Mouse (Mus musculus) intestine, postnatal 0 days (tissue): Measurements from ENCODE around the gene Nectin3. TPM values are rescaled to one million over a fixed set of nuclear protein-coding genes. Genes with fewer than 3 reads are reported as not detected.
A peak's percentile ranks its signal among the peaks of the same experiment; 100 is the strongest.

ENCODE experiments used
- ATAC-seq: fragments of 200-750 bp; cut with Nextera tagmentation; 2 replicates; pipeline ENCODE4 v1.8.0; 2017; ENCODE audit warnings: mild to moderate bottlenecking, moderate TSS enrichment, moderate library complexity
- H3K27ac ChIP-seq: fragments of 300-500 bp; sonication (generic); 2 replicates; pipeline ENCODE4 v1.5.1; 2014; ENCODE audit warnings: mild to moderate bottlenecking, low read depth, low read length, moderate library complexity
- H3K27me3 ChIP-seq: fragments of 300-500 bp; sonication (generic); replicated peaks from 2 replicates; pipeline ENCODE4 v1.6.1; 2014; ENCODE audit warnings: low read length, mixed read lengths; ENCODE audit not compliant: control insufficient read depth, insufficient read depth
- H3K36me3 ChIP-seq: fragments of 300-500 bp; sonication (generic); 2 replicates; pipeline ENCODE4 v1.6.1; 2014; ENCODE audit warnings: mild to moderate bottlenecking, moderate library complexity; ENCODE audit not compliant: control insufficient read depth, insufficient read depth
- H3K4me1 ChIP-seq: fragments of 300-500 bp; sonication (generic); replicated peaks from 2 replicates; pipeline ENCODE4 v1.6.1; 2014; ENCODE audit warnings: antibody characterized with exemption, low read length, mixed read lengths; ENCODE audit not compliant: control insufficient read depth, insufficient read depth
- H3K4me2 ChIP-seq: fragments of 300-500 bp; sonication (generic); replicated peaks from 2 replicates; pipeline ENCODE4 v1.6.1; 2014; ENCODE audit warnings: low read depth, mild to moderate bottlenecking, moderate library complexity
- H3K4me3 ChIP-seq: fragments of 300-500 bp; sonication (generic); 2 replicates; pipeline ENCODE4 v1.5.1; 2014; ENCODE audit warnings: low read depth, low read length
- H3K9ac ChIP-seq: fragments of 300-500 bp; sonication (generic); 2 replicates; pipeline ENCODE4 v1.6.1; 2014; ENCODE audit warnings: mild to moderate bottlenecking, low read depth, low read length
- H3K9me3 ChIP-seq: fragments of 300-500 bp; sonication (generic); 2 replicates; pipeline ENCODE4 v1.6.1; 2016; ENCODE audit warnings: mixed run types; ENCODE audit not compliant: control insufficient read depth
- CTCF ChIP-seq: sonication (generic); IDR thresholded peaks from 2 replicates; pipeline ENCODE4 v1.5.1; 2016; ENCODE audit warnings: low read depth, mild to moderate bottlenecking, control low read depth, antibody characterized with exemption, moderate library complexity
- WGBS: fragments of 180-500 bp; shearing (Covaris S2); extraction: QIAGEN DNeasy Blood & Tissue Kit; methylation state at CpG from one replicate; pipeline ENCODE4 v1.1.7; 2014; 5-methylcytosine and 5-hydroxymethylcytosine counted together
- polyA plus RNA-seq: library from polyadenylated mRNA; unstranded; fragments of >200 nt; fragmentation: Nextera tagmentation; extraction: Ambion mirVana; gene quantifications from 2 replicates; pipeline ENCODE4 v1.2.1, GENCODE M21; 2015

The Nectin3 gene
- 36.7 and 40.8 TPM in 2 replicates for polyA plus RNA-seq

DNA sequence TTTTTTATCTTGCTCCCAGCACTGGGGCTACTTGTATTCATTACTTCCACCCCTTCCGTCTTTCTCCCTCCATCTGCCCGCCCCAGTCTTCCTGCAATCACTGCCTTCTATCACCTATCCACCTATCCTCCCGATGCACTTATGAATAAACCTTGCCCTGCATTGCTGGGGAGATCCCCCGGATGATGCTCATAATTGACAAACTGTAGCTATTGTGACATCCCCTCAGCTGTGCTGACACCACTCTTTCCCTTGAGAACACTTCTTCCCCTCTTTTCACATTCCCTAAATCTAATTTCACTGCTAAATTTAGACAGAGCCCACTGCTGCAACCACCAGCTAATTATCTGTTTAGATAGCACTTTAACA, at the start of gene Nectin3:
Nectin3 (minus strand) TSS at position 105 of the 369 bp plus-strand sequence.
- H3K9me3 ChIP-seq: no peaks in the 10 kb centered on the region
- H3K27me3 ChIP-seq: no peaks in the 10 kb centered on the region
- H3K4me1 ChIP-seq: peaks cover 6% of the 10 kb centered on the region
- H3K4me2 ChIP-seq: peak within 1 kb of the TSS; percentile 81
- H3K9ac ChIP-seq: peak within 1 kb of the TSS; percentile 96
- WGBS: 4% methylated on average over 4 of the region's 4 CpGs
- ATAC-seq: no peak
- H3K4me3 ChIP-seq: peak within 1 kb of the TSS; percentile 91
- peak within 1 kb of the TSS; percentile 98; the same call in 1 of the 2 replicates for H3K27ac ChIP-seq
- TF ChIP-seq CTCF: no peak
- H3K36me3 ChIP-seq: no peaks in the 10 kb centered on the region

DNA sequence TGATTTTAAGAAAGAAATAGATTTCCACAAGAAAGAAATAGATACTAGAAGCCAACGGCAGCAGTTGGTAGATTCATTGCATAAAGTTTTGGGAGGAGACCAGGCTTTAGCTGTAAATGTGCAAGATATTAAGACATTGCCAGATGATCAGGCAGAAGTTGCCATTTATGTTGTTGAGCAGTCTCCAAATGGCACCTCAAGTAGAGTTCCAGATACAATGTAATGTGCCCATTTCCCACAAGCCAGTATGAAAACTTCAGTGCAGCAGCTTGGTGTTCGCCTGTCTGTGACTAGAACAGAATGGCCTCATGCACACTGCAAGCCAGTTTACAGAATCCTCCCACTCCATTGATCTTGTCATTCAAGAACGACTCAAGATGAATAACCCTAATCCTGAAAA, 39.8 kb upstream of the Nectin3 start:
- no peak overlapping the region for H3K4me3 ChIP-seq
- no peaks in the 10 kb centered on the region for H3K27me3 ChIP-seq
- H3K9me3 ChIP-seq: no peaks in the 10 kb centered on the region
- no peak for TF ChIP-seq CTCF
- no peaks in the 10 kb centered on the region for H3K36me3 ChIP-seq
- H3K4me1 ChIP-seq: no peaks in the 10 kb centered on the region
- H3K9ac ChIP-seq: no peak overlapping the region
- ATAC-seq: no peak
- H3K4me2 ChIP-seq: no peak overlapping the region
- WGBS: 89% methylated on average over 3 of the region's 3 CpGs
- no peak overlapping the region for H3K27ac ChIP-seq

DNA sequence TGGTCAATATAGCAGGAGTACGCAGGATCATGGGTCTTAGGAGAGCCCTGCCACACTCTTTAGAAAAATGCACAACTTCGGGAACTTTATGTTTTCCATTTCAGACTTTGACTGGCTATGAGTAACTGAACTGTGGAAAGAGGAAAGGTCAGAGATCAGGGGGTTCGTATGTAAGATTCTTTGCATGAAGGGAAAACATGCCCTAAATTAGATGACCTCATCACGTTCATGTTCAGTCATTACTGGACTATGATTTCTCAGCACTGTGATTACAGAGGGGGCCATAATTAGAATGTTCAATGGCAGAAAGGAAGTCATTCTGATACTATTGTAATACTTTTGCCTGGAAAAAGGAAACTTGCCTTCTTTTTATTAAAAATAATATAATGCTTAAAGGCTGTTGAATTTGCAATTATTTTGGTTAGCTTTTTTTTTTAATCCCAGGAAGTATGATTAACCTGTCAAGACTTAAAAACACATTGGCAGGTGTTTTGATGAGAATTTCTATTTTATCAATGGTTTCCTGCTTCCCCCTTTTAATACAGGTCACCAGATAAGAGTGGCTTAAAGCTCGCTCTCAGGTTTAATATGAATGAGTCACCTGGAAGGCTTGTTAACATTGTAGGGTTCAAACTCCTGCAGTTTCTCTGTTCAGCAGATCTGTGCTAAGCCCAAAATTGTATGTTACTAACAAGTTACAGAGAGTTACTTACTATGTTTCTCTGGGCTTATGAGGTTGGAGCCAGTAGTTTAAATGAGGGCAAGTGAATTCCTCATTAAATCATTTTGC, 34.3 kb upstream of the Nectin3 start:
- H3K9ac ChIP-seq: no peak overlapping the region
- H3K4me3 ChIP-seq: no peak overlapping the region
- no peak overlapping the region for H3K4me2 ChIP-seq
- no peak overlapping the region for H3K27ac ChIP-seq
- TF ChIP-seq CTCF: no peak
- no peaks in the 10 kb centered on the region for H3K9me3 ChIP-seq
- no peaks in the 10 kb centered on the region for H3K4me1 ChIP-seq
- 46% methylated on average over 5 of the region's 5 CpGs for WGBS
- H3K36me3 ChIP-seq: no peaks in the 10 kb centered on the region
- ATAC-seq: peak; percentile 69
- H3K27me3 ChIP-seq: no peaks in the 10 kb centered on the region

DNA sequence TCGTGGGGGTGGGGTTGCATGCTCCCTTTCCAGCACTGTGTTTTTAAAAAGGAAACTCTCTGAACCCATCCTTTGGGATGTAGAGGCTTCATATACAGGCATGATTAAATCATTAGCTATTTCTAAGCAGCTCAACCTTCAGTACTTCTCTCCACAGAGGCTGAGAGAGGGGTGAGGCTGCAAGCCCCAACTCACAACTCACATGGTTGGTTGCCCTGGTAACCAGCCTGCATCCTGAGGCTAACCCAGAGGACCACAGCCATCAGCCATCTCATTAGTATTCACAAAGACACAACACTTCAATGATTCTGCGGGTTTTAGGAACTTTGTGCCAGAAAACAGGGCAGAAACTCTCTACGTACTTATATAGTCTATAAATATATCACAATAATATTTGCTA, 32.7 kb upstream of the Nectin3 start:
- no peaks in the 10 kb centered on the region for H3K36me3 ChIP-seq
- 82% methylated on average over 3 of the region's 3 CpGs for WGBS
- no peak overlapping the region for H3K4me3 ChIP-seq
- no peak for ATAC-seq
- no peak for TF ChIP-seq CTCF
- H3K4me1 ChIP-seq: no peaks in the 10 kb centered on the region
- H3K9ac ChIP-seq: no peak overlapping the region
- no peak overlapping the region for H3K27ac ChIP-seq
- H3K4me2 ChIP-seq: no peak overlapping the region
- H3K27me3 ChIP-seq: no peaks in the 10 kb centered on the region
- no peaks in the 10 kb centered on the region for H3K9me3 ChIP-seq

DNA sequence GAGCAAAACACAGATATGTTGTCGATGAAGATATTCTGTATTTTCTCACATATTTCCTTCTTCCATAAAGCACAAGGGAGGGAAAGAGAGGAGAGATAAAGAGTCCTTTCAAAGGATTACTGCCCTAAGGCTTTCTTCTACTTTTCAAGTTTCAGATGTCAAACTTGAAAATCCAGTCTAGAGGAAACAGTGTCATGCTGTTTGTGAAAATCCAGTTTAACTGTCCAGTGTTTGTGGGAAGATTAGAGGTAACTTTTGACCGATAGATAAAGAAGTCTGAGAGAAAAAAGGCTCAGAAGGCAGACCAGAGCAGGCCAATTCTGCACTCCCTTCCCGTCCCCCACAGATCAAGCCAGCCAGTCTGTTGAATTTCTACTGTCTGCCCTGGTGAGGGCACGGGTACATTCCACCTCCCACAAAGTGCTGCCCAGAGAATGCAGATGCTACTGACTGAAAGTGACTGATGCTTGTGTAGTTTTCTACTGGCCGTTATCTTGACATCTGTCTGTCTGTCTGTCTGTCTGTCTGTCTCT, 22.6 kb upstream of the Nectin3 start:
- no peak overlapping the region for H3K4me3 ChIP-seq
- no peaks in the 10 kb centered on the region for H3K36me3 ChIP-seq
- no peak for ATAC-seq
- H3K4me2 ChIP-seq: no peak overlapping the region
- 34% methylated on average over 5 of the region's 5 CpGs for WGBS
- no peak overlapping the region for H3K9ac ChIP-seq
- TF ChIP-seq CTCF: no peak
- H3K9me3 ChIP-seq: no peaks in the 10 kb centered on the region
- H3K4me1 ChIP-seq: no peaks in the 10 kb centered on the region
- H3K27me3 ChIP-seq: no peaks in the 10 kb centered on the region
- H3K27ac ChIP-seq: no peak overlapping the region

DNA sequence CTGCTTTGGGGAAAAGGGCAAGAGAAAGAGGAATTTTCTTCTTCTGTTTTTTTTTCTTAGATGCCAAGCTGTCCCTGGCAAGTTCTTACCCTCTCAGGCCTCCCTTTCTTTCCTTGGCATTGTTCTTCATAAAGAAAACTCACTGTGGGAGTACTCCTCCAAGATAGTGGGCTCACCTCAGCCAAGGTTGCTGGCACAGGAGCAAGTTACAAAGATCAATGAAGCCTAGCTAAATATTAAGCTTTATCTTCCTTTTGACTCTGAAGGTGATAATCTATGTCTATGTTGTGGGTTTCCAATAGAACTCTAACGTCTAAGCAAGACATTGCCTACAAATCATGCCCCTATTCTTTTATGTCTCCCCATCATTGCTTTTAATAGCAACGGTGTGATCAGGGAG, 21.3 kb upstream of the Nectin3 start:
- 53% methylated on average over 2 of the region's 2 CpGs for WGBS
- TF ChIP-seq CTCF: no peak
- no peaks in the 10 kb centered on the region for H3K4me1 ChIP-seq
- no peak overlapping the region for H3K4me3 ChIP-seq
- no peaks in the 10 kb centered on the region for H3K36me3 ChIP-seq
- no peaks in the 10 kb centered on the region for H3K9me3 ChIP-seq
- H3K27me3 ChIP-seq: no peaks in the 10 kb centered on the region
- H3K27ac ChIP-seq: no peak overlapping the region
- no peak overlapping the region for H3K9ac ChIP-seq
- H3K4me2 ChIP-seq: 0 out of 2 replicates have a peak overlapping the region, but pooled peaks have one; percentile 17
- ATAC-seq: no peak
